Mouse (Mus musculus) forebrain, embryonic 10.5 days (tissue): ENCODE measurements at regions not wholly inside any gene's neighbourhood (a gene's known extent, or its start where the extent isn't known, plus 50 kb on each side); places are given as distances from the start of the nearest gene placed in this dataset.

Source experiments
- DNase-seq: peaks from one replicate; pipeline ENCODE4 v3.0.0-alpha.2; 2017; ENCODE audit warnings: low spot score; ENCODE audit errors: extremely low spot score
- H3K27ac ChIP-seq: fragments of 300-500 bp; sonication (generic); 2 replicates; pipeline ENCODE4 v1.5.1; 2016; ENCODE audit warnings: mild to moderate bottlenecking
- H3K27me3 ChIP-seq: fragments of 300-500 bp; sonication (generic); 2 replicates; pipeline ENCODE4 v1.6.1; 2016; ENCODE audit warnings: mild to moderate bottlenecking; ENCODE audit not compliant: poor library complexity, severe bottlenecking
- H3K36me3 ChIP-seq: fragments of 300-500 bp; sonication (generic); replicated peaks from 2 replicates; pipeline ENCODE4 v1.6.1; 2016; ENCODE audit warnings: mild to moderate bottlenecking, moderate library complexity
- H3K4me1 ChIP-seq: fragments of 300-500 bp; sonication (generic); 2 replicates; pipeline ENCODE4 v1.6.1; 2016
- H3K4me3 ChIP-seq: fragments of 300-500 bp; sonication (generic); 2 replicates; pipeline ENCODE4 v1.5.1; 2016; ENCODE audit warnings: mild to moderate bottlenecking, moderate library complexity
- H3K9me3 ChIP-seq: fragments of 300-500 bp; sonication (generic); 2 replicates; pipeline ENCODE4 v1.6.1; 2016; ENCODE audit warnings: mild to moderate bottlenecking, moderate library complexity
- WGBS: fragments of 180-500 bp; shearing (Covaris S2); methylation state at CpG from one replicate; pipeline ENCODE4 v1.1.7; 2016; 5-methylcytosine and 5-hydroxymethylcytosine counted together

GRCm38 (mm10) chr5:101236163-101236693 lies 390.7 kb downstream of the Gpat3 start:
- Histone ChIP-seq H3K27ac (no peak overlapping the region), H3K9me3 (no peaks in the 10 kb centered on the region), H3K36me3 (no peaks in the 10 kb centered on the region), H3K4me3 (no peak overlapping the region), H3K27me3 (no peaks in the 10 kb centered on the region), H3K4me1 (no peaks in the 10 kb centered on the region)
- 84% methylated on average over 9 of the region's 9 CpGs for WGBS
- no peak for DNase-seq

- Histone ChIP-seq H3K4me1 (no peaks in the 10 kb centered on the region), H3K27ac (no peak overlapping the region), H3K4me3 (no peak overlapping the region), H3K27me3 (no peaks in the 10 kb centered on the region), H3K36me3 (no peaks in the 10 kb centered on the region), H3K9me3 (no peaks in the 10 kb centered on the region)
- no peak for DNase-seq
- 94% methylated on average over 10 of the region's 10 CpGs for WGBS
These were observed 376.9 kb downstream of the Gpat3 start for GRCm38 (mm10) chr5:101222390-101222789.

DNA sequence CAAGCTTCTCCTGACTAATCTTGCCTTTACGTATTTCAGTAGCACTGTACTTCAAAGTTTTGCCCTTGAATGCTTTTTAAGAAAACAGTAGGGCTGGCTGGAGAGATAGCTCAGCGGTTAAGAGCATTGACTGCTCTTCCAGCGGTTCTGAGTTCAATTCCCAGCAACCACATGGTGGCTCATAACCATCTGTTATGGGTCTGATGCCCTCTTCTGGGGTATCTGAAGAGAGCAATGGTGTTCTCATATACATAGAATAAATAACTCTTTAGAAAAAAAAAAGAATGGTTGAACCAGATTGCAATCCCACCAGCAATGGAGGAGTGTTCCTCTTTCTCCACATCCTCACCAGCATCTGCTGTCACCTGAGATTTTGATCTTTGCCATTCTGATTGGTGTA lies 372.6 kb downstream of the Gpat3 start:
- H3K4me1 ChIP-seq: no peaks in the 10 kb centered on the region
- DNase-seq: no peak
- WGBS: 94% methylated on average over 3 of the region's 3 CpGs
- no peaks in the 10 kb centered on the region for H3K36me3 ChIP-seq
- H3K27me3 ChIP-seq: no peaks in the 10 kb centered on the region
- H3K4me3 ChIP-seq: no peak overlapping the region
- H3K27ac ChIP-seq: no peak overlapping the region
- no peaks in the 10 kb centered on the region for H3K9me3 ChIP-seq

- no peaks in the 10 kb centered on the region for H3K27me3 ChIP-seq
- no peaks in the 10 kb centered on the region for H3K9me3 ChIP-seq
- no peak overlapping the region for H3K4me3 ChIP-seq
- DNase-seq: no peak
- H3K36me3 ChIP-seq: no peaks in the 10 kb centered on the region
- no peak overlapping the region for H3K27ac ChIP-seq
- 88% methylated on average over 10 of the region's 10 CpGs for WGBS
- no peaks in the 10 kb centered on the region for H3K4me1 ChIP-seq
These were observed 371.5 kb downstream of the Gpat3 start for GRCm38 (mm10) chr5:101216837-101217571.

DNA sequence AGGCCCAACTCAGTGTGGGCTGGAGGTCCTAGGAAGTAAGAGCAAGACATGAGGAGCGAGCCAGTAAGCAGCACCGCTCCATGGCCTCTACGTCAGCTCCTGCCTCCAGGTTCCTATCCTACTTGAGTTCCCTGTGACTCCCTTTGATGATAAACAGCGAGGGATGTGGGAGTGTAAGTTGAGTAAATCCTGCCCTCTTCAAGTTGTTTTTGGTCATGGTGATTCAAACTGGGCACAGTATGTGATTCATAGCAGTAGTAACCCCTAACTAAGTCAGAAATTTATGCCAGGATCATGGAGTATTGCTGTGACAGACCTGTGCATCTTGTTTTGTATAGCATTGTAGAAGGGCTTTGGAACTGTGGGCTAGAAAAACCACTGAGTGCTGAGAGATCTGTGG lies 366.5 kb downstream of the Gpat3 start:
- no peak for DNase-seq
- no peaks in the 10 kb centered on the region for H3K9me3 ChIP-seq
- WGBS: 93% methylated on average over 4 of the region's 4 CpGs
- H3K27me3 ChIP-seq: no peaks in the 10 kb centered on the region
- H3K36me3 ChIP-seq: no peaks in the 10 kb centered on the region
- no peak overlapping the region for H3K27ac ChIP-seq
- no peaks in the 10 kb centered on the region for H3K4me1 ChIP-seq
- H3K4me3 ChIP-seq: no peak overlapping the region

DNA sequence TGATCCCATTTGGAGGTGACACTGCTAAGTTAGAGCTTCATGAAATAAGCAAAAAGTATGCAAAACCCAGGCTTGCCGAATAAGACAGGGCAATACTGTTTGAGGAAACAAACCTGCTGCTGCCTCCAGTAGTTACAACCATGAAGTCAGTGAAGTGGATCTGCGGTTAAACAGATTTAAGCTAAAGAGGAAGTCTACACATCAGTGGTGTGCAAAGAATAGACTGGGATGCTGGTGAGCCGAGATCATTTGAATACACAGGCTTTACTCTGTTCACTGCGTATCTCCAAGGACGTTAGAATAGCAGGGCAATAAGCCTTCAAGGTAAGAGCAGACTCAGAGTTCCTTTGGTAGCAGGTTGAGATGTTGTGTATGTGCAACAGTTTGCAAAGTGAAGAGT lies 362.6 kb downstream of the Gpat3 start:
- WGBS: 92% methylated on average over 5 of the region's 5 CpGs
- Histone ChIP-seq H3K36me3 (no peaks in the 10 kb centered on the region), H3K27me3 (no peaks in the 10 kb centered on the region), H3K4me1 (no peaks in the 10 kb centered on the region), H3K9me3 (peaks cover 8% of the 10 kb centered on the region; the same call in 1 of the 2 replicates), H3K27ac (no peak overlapping the region), H3K4me3 (no peak overlapping the region)
- no peak for DNase-seq

DNA sequence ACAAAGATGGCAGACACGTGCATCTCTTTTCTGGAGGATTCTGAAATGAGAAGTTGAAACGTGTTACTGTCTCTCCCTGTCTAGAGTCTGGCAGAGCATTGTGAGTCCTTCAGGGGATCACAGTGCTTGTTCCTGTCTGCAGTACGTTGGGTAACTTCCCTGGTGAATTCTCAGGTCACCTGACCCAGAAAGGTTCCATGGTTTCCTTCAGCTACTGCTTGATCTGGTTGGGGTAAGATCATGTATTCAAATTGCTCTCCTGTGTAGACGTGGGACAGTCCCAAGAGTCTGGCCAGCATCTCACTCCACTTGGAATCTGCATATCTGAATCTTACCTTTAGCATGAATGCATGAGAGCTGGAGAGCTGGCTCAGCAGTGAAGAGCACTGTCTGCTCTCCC lies 350.0 kb downstream of the Gpat3 start:
- no peak overlapping the region for H3K27ac ChIP-seq
- H3K27me3 ChIP-seq: no peaks in the 10 kb centered on the region
- WGBS: 86% methylated on average over 4 of the region's 4 CpGs
- no peaks in the 10 kb centered on the region for H3K4me1 ChIP-seq
- H3K9me3 ChIP-seq: no peaks in the 10 kb centered on the region
- DNase-seq: no peak
- no peaks in the 10 kb centered on the region for H3K36me3 ChIP-seq
- H3K4me3 ChIP-seq: no peak overlapping the region

DNA sequence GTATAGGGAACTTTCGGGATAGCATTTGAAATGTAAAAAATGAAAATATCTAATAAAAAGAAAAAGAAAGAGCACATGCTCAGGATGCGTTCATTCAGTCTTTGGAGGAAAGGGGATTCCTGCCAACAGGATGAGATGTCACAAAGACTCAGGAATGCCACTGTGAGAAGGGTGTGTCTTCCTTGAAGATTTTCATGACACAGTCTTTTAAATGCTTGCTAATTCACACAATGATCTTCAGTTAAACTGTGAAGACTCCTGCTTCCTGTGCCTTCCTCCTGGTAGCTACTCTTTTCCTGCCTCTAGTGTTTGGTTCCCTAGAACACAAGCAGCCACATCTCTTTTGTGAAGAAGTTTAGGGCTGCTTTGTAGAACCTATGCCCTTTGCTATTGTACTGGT lies 345.5 kb downstream of the Gpat3 start:
- H3K36me3 ChIP-seq: no peaks in the 10 kb centered on the region
- 92% methylated on average over 2 of the region's 2 CpGs for WGBS
- H3K4me1 ChIP-seq: peaks cover 8% of the 10 kb centered on the region; the same call in 1 of the 2 replicates
- H3K9me3 ChIP-seq: no peaks in the 10 kb centered on the region
- H3K27me3 ChIP-seq: no peaks in the 10 kb centered on the region
- no peak for DNase-seq
- H3K4me3 ChIP-seq: no peak overlapping the region
- no peak overlapping the region for H3K27ac ChIP-seq

- no peak overlapping the region for H3K4me3 ChIP-seq
- H3K27ac ChIP-seq: no peak overlapping the region
- H3K36me3 ChIP-seq: no peaks in the 10 kb centered on the region
- 93% methylated on average over 9 of the region's 9 CpGs for WGBS
- H3K4me1 ChIP-seq: peaks cover 9% of the 10 kb centered on the region
- H3K9me3 ChIP-seq: no peaks in the 10 kb centered on the region
- DNase-seq: no peak
- H3K27me3 ChIP-seq: no peaks in the 10 kb centered on the region
These were observed 327.7 kb downstream of the Gpat3 start for GRCm38 (mm10) chr5:101173183-101173582.

GRCm38 (mm10) chr5:101172782-101173181 lies 327.3 kb downstream of the Gpat3 start:
- WGBS: 92% methylated on average over 10 of the region's 10 CpGs
- DNase-seq: no peak
- no peaks in the 10 kb centered on the region for H3K27me3 ChIP-seq

DNA sequence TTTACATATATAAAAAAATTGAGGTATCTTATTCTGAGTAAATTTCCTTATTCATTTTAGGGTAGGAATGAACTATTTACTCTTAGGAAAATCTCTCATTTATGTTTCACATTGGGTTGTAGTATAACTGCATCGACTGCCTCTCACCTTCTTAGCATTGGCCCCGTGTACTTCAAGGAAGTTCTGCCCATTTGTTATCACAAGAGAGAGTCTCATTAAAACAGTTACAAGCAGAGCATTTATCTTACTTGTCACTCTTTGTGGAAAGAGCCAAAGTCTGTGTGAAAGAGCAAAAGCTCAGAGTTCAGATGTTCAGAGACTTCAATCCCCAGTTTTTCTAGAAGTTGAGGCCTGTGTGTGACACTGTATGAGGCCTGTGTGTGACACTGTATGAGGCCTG lies 323.6 kb downstream of the Gpat3 start:
- DNase-seq: no peak
- no peaks in the 10 kb centered on the region for H3K27me3 ChIP-seq
- H3K36me3 ChIP-seq: no peaks in the 10 kb centered on the region
- H3K27ac ChIP-seq: no peak overlapping the region
- no peaks in the 10 kb centered on the region for H3K9me3 ChIP-seq
- no peak overlapping the region for H3K4me3 ChIP-seq
- 94% methylated on average over 2 of the region's 2 CpGs for WGBS
- H3K4me1 ChIP-seq: peaks cover 6% of the 10 kb centered on the region

More at GRCm38 (mm10) chr5:101172782-101173181, 327.3 kb downstream of the Gpat3 start:
- Histone ChIP-seq H3K4me1 (peaks cover 9% of the 10 kb centered on the region), H3K4me3 (no peak overlapping the region), H3K36me3 (no peaks in the 10 kb centered on the region), H3K9me3 (no peaks in the 10 kb centered on the region), H3K27ac (no peak overlapping the region)

DNA sequence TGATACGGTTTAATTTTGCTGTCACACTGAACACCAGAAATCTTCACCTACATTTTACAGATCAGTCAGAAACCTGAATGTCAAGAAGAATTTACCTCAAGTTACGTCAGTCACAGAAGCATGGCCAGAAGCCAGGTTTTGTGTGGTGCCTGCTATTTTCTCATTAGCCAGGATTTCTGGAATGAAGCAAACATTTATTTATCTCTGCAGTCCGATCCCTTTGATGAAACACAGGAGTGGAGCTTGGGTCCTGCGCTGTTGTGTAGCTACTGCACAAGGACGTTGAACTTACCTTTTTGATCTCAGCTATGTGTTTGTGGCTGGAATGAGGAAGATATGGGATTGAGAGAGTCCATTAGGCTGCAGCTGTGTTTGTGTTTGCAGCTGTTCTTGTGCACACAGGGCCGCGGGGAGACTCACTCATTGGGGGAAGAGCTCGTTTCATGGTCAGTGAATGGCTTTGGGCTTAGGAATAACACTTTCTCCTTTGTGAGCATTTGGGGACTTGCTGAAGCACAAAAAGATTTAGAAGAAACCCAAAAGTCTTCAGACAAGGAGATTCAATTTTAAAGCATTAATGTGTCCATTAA lies 318.2 kb downstream of the Gpat3 start:
- Histone ChIP-seq H3K4me1 (peaks cover 23% of the 10 kb centered on the region), H3K9me3 (no peaks in the 10 kb centered on the region), H3K27ac (no peak overlapping the region), H3K4me3 (no peak overlapping the region), H3K36me3 (no peaks in the 10 kb centered on the region), H3K27me3 (no peaks in the 10 kb centered on the region)
- no peak for DNase-seq
- WGBS: 53% methylated on average over 8 of the region's 8 CpGs

DNA sequence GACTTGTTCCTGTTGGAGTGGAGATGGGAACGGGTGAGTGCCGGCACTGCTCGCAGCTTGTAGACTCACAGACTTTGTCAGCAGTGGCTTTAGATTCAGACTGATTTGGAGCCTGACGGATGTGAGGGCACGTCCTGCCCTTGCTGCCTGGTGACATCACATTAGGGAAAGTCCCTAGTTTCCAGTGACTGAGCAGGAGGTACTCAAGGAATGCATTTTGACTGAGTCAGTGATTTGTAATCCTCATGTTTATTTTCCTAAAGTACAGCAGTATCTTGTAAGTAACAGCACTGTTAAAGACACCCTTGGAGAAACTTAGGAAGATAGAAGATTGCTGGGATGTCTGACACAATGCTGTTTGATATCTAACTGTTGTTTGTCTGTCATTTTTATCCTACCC lies 317.6 kb downstream of the Gpat3 start:
- Histone ChIP-seq H3K4me1 (peaks cover 23% of the 10 kb centered on the region), H3K36me3 (no peaks in the 10 kb centered on the region), H3K4me3 (no peak overlapping the region), H3K27me3 (no peaks in the 10 kb centered on the region), H3K9me3 (no peaks in the 10 kb centered on the region), H3K27ac (no peak overlapping the region)
- DNase-seq: no peak
- 52% methylated on average over 5 of the region's 5 CpGs for WGBS
